Mouse (Mus musculus): ENCODE results near the gene Cstl1.
"Not testable (repeated sequence)": the region's sequence is repeated elsewhere in the genome, so short reads cannot be mapped to it uniquely, and the experiment has no call there.

Cstl1 gene

GRCm38 (mm10) chr2:148750058-148750457 is at the start of gene Cstl1:
TSS of gene Cstl1 (plus strand) at chr2:148750358.
- in situ Hi-C loops (cut with MboI, MseI): loop anchor here (5.0 kb wide), 1 partner anchor 152 kb away; no protein-coding TSS in a partner anchor

- in situ Hi-C loops (cut with MboI, MseI): no loop called here
Observed at GRCm38 (mm10) chr2:148706409-148707201, 43.6 kb upstream of the Cstl1 start.

- in situ Hi-C loops (cut with MboI, MseI): no loop called here
Observed at GRCm38 (mm10) chr2:148707202-148707530, 43.0 kb upstream of the Cstl1 start.

GRCm38 (mm10) chr2:148712326-148712725 is 37.8 kb upstream of the Cstl1 start:
- in situ Hi-C loops (cut with MboI, MseI): no loop called here

GRCm38 (mm10) chr2:148717072-148717471 is 33.1 kb upstream of the Cstl1 start:
- in situ Hi-C loops (cut with MboI, MseI): no loop called here

GRCm38 (mm10) chr2:148719271-148719995 is 30.7 kb upstream of the Cstl1 start:
- in situ Hi-C loops (cut with MboI, MseI): no loop called here

GRCm38 (mm10) chr2:148731614-148732326 is 18.4 kb upstream of the Cstl1 start:
- in situ Hi-C loops (cut with MboI, MseI): no loop called here

- in situ Hi-C loops (cut with MboI, MseI): no loop called here
Observed at GRCm38 (mm10) chr2:148732327-148733000, 17.7 kb upstream of the Cstl1 start, which contains the start of gene Napb. TSS of gene Napb (minus strand) at chr2:148732467.

- in situ Hi-C loops (cut with MboI, MseI): no loop called here
Observed at GRCm38 (mm10) chr2:148743001-148743400, 7.2 kb upstream of the Cstl1 start.

- in situ Hi-C loops (cut with MboI, MseI): no loop called here
Observed at GRCm38 (mm10) chr2:148743846-148744407, 6.2 kb upstream of the Cstl1 start.

GRCm38 (mm10) chr2:148751893-148752813 is 2.0 kb downstream of the Cstl1 start:
- in situ Hi-C loops (cut with MboI, MseI): loop anchor here (5.0 kb wide), 1 partner anchor 150 kb away; no protein-coding TSS in a partner anchor

- in situ Hi-C loops (cut with MboI, MseI): loop anchor here (5.0 kb wide), 1 partner anchor 148 kb away; no protein-coding TSS in a partner anchor
Observed at GRCm38 (mm10) chr2:148754310-148754846, 4.2 kb downstream of the Cstl1 start.

GRCm38 (mm10) chr2:148763648-148764388 is 13.7 kb downstream of the Cstl1 start:
- in situ Hi-C loops (cut with MboI, MseI): no loop called here

GRCm38 (mm10) chr2:148771397-148771796 is 21.2 kb downstream of the Cstl1 start, which contains the start of gene Cst11:
TSS of gene Cst11 (minus strand) at chr2:148771497.
- in situ Hi-C loops (cut with MboI, MseI): not testable (repeated sequence)

- in situ Hi-C loops (cut with MboI, MseI): no loop called here
Observed at GRCm38 (mm10) chr2:148781709-148782108, 31.6 kb downstream of the Cstl1 start, which contains the start of gene 8030411F24Rik. TSS of gene 8030411F24Rik (plus strand) at chr2:148782009.

- in situ Hi-C loops (cut with MboI, MseI): no loop called here
Observed at GRCm38 (mm10) chr2:148789142-148789541, 39.0 kb downstream of the Cstl1 start, which contains the start of gene Cst12. TSS of gene Cst12 (plus strand) at chr2:148789361.

GRCm38 (mm10) chr2:148798485-148798884 is 48.3 kb downstream of the Cstl1 start, which contains the start of gene Cst8:
TSS of gene Cst8 (plus strand) at chr2:148798785.
- in situ Hi-C loops (cut with MboI, MseI): no loop called here

GRCm38 (mm10) chr2:148801491-148801921 is 51.3 kb downstream of the Cstl1 start:
- in situ Hi-C loops (cut with MboI, MseI): no loop called here
